Mouse (Mus musculus) C2C12 (cell line): ENCODE measurements around the gene Reln. TPM values are rescaled to one million over a fixed set of nuclear protein-coding genes. Genes with fewer than 3 reads are reported as not detected.

Experiments
- H3K27me3 ChIP-seq: one replicate; pipeline ENCODE4 v1.6.1; 2011; ENCODE audit not compliant: control insufficient read depth, insufficient read depth, insufficient read length
- H3K36me3 ChIP-seq: one replicate; pipeline ENCODE4 v1.6.1; 2011; ENCODE audit not compliant: control insufficient read depth, insufficient read depth
- H3K4me3 ChIP-seq: one replicate; pipeline ENCODE4 v1.5.1; 2011; ENCODE audit warnings: mild to moderate bottlenecking, control low read depth; ENCODE audit not compliant: poor library complexity, insufficient read depth, severe bottlenecking
- H3K79me2 ChIP-seq: one replicate; pipeline ENCODE4 v1.6.1; 2011; ENCODE audit not compliant: control insufficient read depth, insufficient read depth
- H3K79me3 ChIP-seq: one replicate; pipeline ENCODE4 v1.6.1; 2011; ENCODE audit warnings: low read depth, control low read depth
- H3ac ChIP-seq: one replicate; pipeline ENCODE3; 2011; ENCODE audit warnings: low read depth; ENCODE audit not compliant: control insufficient read depth, insufficient read length
- CEBPB ChIP-seq: IDR thresholded peaks from one replicate; pipeline ENCODE4 v1.6.1; 2011; ENCODE audit warnings: low read depth, mild to moderate bottlenecking, control low read depth, moderate library complexity
- CTCF ChIP-seq: IDR thresholded peaks from one replicate; pipeline ENCODE4 v1.5.1; 2011; ENCODE audit not compliant: control insufficient read depth, insufficient read depth, insufficient read length
- FOSL1 ChIP-seq: IDR thresholded peaks from one replicate; pipeline ENCODE4 v1.8.0; 2011; ENCODE audit warnings: mild to moderate bottlenecking, low read length; ENCODE audit not compliant: poor library complexity, insufficient read depth, severe bottlenecking
- MAX ChIP-seq: IDR thresholded peaks from one replicate; pipeline ENCODE4 v1.6.1; 2011; ENCODE audit warnings: mild to moderate bottlenecking, control low read depth
- MYOD1 ChIP-seq: IDR thresholded peaks from one replicate; pipeline ENCODE4 v1.6.1; 2011; ENCODE audit warnings: low read depth; ENCODE audit not compliant: control insufficient read depth, insufficient read length
- MYOG ChIP-seq: IDR thresholded peaks from one replicate; pipeline ENCODE4 v1.6.1; 2011; ENCODE audit not compliant: control insufficient read depth, insufficient read length; ENCODE audit errors: extremely low read depth
- USF1 ChIP-seq: IDR thresholded peaks from one replicate; pipeline ENCODE4 v1.6.1; 2011; ENCODE audit warnings: low read depth, mild to moderate bottlenecking, control low read depth, moderate library complexity
- polyA plus RNA-seq: library from polyadenylated mRNA; unstranded; fragments of >200 nt; fragmentation: generic; extraction: Trizol; gene quantifications from one replicate; pipeline ENCODE4 v1.2.1, GENCODE M21; 2012; ENCODE audit warnings: missing spikeins

Reln gene
- polyA plus RNA-seq, 1 experiment, result not detected

- H3K79me2 ChIP-seq, result no peaks in the 10 kb centered on the region
- no peak within 1 kb of the TSS for H3K4me3 ChIP-seq
- TF ChIP-seq MYOD1 (no peak), USF1 (no peak), MYOG (no peak), CEBPB (no peak), MAX (no peak), CTCF (no peak)
- H3K79me3 ChIP-seq, result no peaks in the 10 kb centered on the region
- H3ac ChIP-seq, result no peak within 1 kb of the TSS
- H3K27me3 ChIP-seq, result peaks cover 11% of the 10 kb centered on the region
- no peaks in the 10 kb centered on the region for H3K36me3 ChIP-seq
Observed at GRCm38 (mm10) chr5:21865346-21866107, 479.0 kb downstream of the Reln start, which contains the start of gene Slc26a5. Gene Slc26a5 (minus strand): TSS chr5:21865604.

GRCm38 (mm10) chr5:21858653-21859052, 485.8 kb downstream of the Reln start:
- Histone ChIP-seq H3ac (no peak overlapping the region), H3K27me3 (peaks cover 4% of the 10 kb centered on the region), H3K79me2 (no peaks in the 10 kb centered on the region), H3K36me3 (no peaks in the 10 kb centered on the region), H3K79me3 (no peaks in the 10 kb centered on the region), H3K4me3 (no peak overlapping the region)
- TF ChIP-seq FOSL1 (no peak), MYOD1 (no peak), CEBPB (no peak), MAX (no peak), USF1 (no peak), MYOG (no peak), CTCF (no peak)

- no peaks in the 10 kb centered on the region for H3K27me3 ChIP-seq
- no peaks in the 10 kb centered on the region for H3K79me3 ChIP-seq
- no peak overlapping the region for H3K4me3 ChIP-seq
- H3K36me3 ChIP-seq, result no peaks in the 10 kb centered on the region
- no peak for TF ChIP-seq MAX
- H3K79me2 ChIP-seq, result no peaks in the 10 kb centered on the region
- no peak overlapping the region for H3ac ChIP-seq
Observed at GRCm38 (mm10) chr5:21851679-21852340, 492.7 kb downstream of the Reln start.

DNA sequence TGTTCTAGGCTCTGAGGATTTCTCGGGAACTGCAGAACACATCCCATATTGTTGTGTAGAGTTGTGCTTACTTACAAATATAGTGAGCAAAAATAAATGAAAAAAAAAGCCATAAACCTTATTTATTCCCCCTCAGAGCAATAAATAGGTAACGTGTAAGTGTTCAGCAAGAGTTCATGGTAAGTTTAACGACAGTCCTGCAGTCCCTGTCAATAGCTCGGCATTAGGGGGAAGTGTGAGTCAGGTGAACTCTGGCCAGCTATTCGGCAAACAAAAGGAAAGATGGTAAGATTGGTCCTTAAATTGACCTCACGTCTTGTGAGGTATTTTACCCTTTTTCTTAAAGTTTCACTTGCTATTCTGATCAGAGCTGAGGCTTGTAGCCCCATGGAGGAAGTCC, 497.1 kb downstream of the Reln start:
- Histone ChIP-seq H3K4me3 (no peak overlapping the region), H3K27me3 (no peaks in the 10 kb centered on the region), H3K79me2 (no peaks in the 10 kb centered on the region), H3ac (no peak overlapping the region), H3K79me3 (no peaks in the 10 kb centered on the region), H3K36me3 (no peaks in the 10 kb centered on the region)
- TF ChIP-seq MYOD1 (no peak), CTCF (no peak), MYOG (no peak), USF1 (no peak), FOSL1 (no peak), MAX (no peak), CEBPB (no peak)

- Histone ChIP-seq H3K79me2 (no peaks in the 10 kb centered on the region), H3K79me3 (no peaks in the 10 kb centered on the region), H3K36me3 (no peaks in the 10 kb centered on the region), H3K4me3 (no peak overlapping the region), H3K27me3 (no peaks in the 10 kb centered on the region), H3ac (no peak overlapping the region)
- TF ChIP-seq CTCF (no peak), MYOD1 (no peak), CEBPB (no peak), MAX (no peak), USF1 (no peak), FOSL1 (no peak), MYOG (no peak)
Observed at GRCm38 (mm10) chr5:21846616-21847290, 497.7 kb downstream of the Reln start.
